Mouse (Mus musculus) spleen, adult 2 months (tissue): Measurements from ENCODE around the gene Plagl2.

Source experiments
- CTCF ChIP-seq: fragments of 200-500 bp; IDR thresholded peaks from 2 replicates; pipeline ENCODE4 v1.5.1; 2011; ENCODE audit warnings: mild to moderate bottlenecking, inconsistent platforms; ENCODE audit not compliant: insufficient read depth, insufficient read length, insufficient replicate concordance; ENCODE audit errors: extremely low read depth
- POLR2A ChIP-seq: fragments of 200-500 bp; IDR thresholded peaks from 2 replicates; pipeline ENCODE4 v1.6.1; 2011; ENCODE audit warnings: low read depth, low read length, inconsistent platforms

- no peak for TF ChIP-seq CTCF
- no peak for TF ChIP-seq POLR2A
Observed at GRCm38 (mm10) chr2:153213351-153213750, 27.9 kb downstream of the Plagl2 start.
